Comparison of ENCODE assay signal across 22 mouse cellular contexts in genomic region chr3:30633681-30634080, GRCm38 (mm10). TPM values are rescaled to one million over a fixed set of nuclear protein-coding genes. Genes with fewer than 3 reads are reported as not detected.
DNase-seq lines count a peak whose midpoint lies in the region; ATAC-seq and TF ChIP-seq lines count a peak whose summit lies in the region.
"Had no signal": no experiment of that assay in that cellular context is flagged by ENCODE, and none has a peak within 500 bp of the region (broad histone marks: within the 10 kb centered on the region; RNA-seq: fewer than 3 reads in every experiment).

No protein-coding gene starts in this region.

- TF ChIP-seq EP300 in liver, postnatal 0 days (IDR thresholded peaks at IDR 0.05; ENCODE audit: low read depth), result no peak

- no peak overlapping the region for H3K4me3 ChIP-seq in liver, postnatal 0 days (ENCODE audit: low read depth, low read length)
- no peak overlapping the region for H3K4me3 ChIP-seq in liver, embryonic 11.5 days (ENCODE audit: low read depth, low read length)
- H3K4me3 ChIP-seq: heart, embryonic 12.5 days; neural tube, embryonic 13.5 days; stomach, embryonic 15.5 days had no signal

- DNase-seq in embryo, embryonic 11 days, result peak; percentile 18
- no peak for DNase-seq in embryo, embryonic 9.5 days (ENCODE audit: extremely low spot score)
- DNase-seq in liver, postnatal 0 days, result no peak
- DNase-seq in liver, embryonic 11.5 days (ENCODE audit: low spot score), result no peak
- peak; percentile 42 for DNase-seq in NIH3T3 (ENCODE audit: low read depth)
- no peak for DNase-seq in thymus, postnatal 4 days
- no peak for DNase-seq in thymus, postnatal 25 days
- DNase-seq: cerebellum, adult 18-20 months; gastrocnemius, postnatal 14 days; heart, postnatal 4 days; kidney, adult 9 months; thymus, postnatal 14 days had no signal

- H3K36me3 ChIP-seq in liver, postnatal 0 days (replicated peaks; ENCODE audit: insufficient read depth, low read length), result no peaks in the 10 kb centered on the region
- H3K36me3 ChIP-seq in liver, embryonic 11.5 days (ENCODE audit: control insufficient read depth, insufficient read depth, low read length), result no peaks in the 10 kb centered on the region
- H3K36me3 ChIP-seq: neural tube, embryonic 13.5 days; stomach, embryonic 15.5 days had no signal

- H3K27me3 ChIP-seq in liver, postnatal 0 days (ENCODE audit: insufficient read depth, low read length), result no peaks in the 10 kb centered on the region
- H3K27me3 ChIP-seq in liver, embryonic 11.5 days (replicated peaks; ENCODE audit: control insufficient read depth, insufficient read depth, low read length), result no peaks in the 10 kb centered on the region
- H3K27me3 ChIP-seq: heart, embryonic 12.5 days; neural tube, embryonic 13.5 days; stomach, embryonic 15.5 days had no signal

- no peak overlapping the region for H3K4me2 ChIP-seq in liver, postnatal 0 days (ENCODE audit: low read depth, low read length)
- no peak overlapping the region for H3K4me2 ChIP-seq in liver, embryonic 11.5 days
- H3K4me2 ChIP-seq: heart, embryonic 12.5 days; neural tube, embryonic 13.5 days; stomach, embryonic 15.5 days had no signal

- no peak overlapping the region for H3K27ac ChIP-seq in liver, postnatal 0 days (ENCODE audit: low read depth)
- no peak overlapping the region for H3K27ac ChIP-seq in liver, embryonic 11.5 days (ENCODE audit: low read depth, low read length)
- H3K27ac ChIP-seq: neural tube, embryonic 13.5 days; stomach, embryonic 15.5 days had no signal

- no peak for ATAC-seq in liver, postnatal 0 days
- no peak for ATAC-seq in liver, embryonic 11.5 days (replicated peaks; ENCODE audit: low FRiP score)
- ATAC-seq in megakaryocyte-erythroid progenitor cell, adult 5-6 weeks (replicated peaks; ENCODE audit: low FRiP score, low TSS enrichment, poor library complexity, severe bottlenecking), result peak; percentile 74; the same call in 1 of the 2 replicates

- no peaks in the 10 kb centered on the region for H3K9me3 ChIP-seq in liver, postnatal 0 days (ENCODE audit: low read length)
- no peaks in the 10 kb centered on the region for H3K9me3 ChIP-seq in liver, embryonic 11.5 days (ENCODE audit: control insufficient read depth, low read length)
- H3K9me3 ChIP-seq: heart, embryonic 12.5 days; neural tube, embryonic 13.5 days; stomach, embryonic 15.5 days had no signal

- H3K9ac ChIP-seq in liver, postnatal 0 days (replicated peaks), result no peak overlapping the region
- H3K9ac ChIP-seq in liver, embryonic 11.5 days (ENCODE audit: low read depth, low read length), result no peak overlapping the region
- H3K9ac ChIP-seq: heart, embryonic 12.5 days; neural tube, embryonic 13.5 days; stomach, embryonic 15.5 days had no signal

- no peaks in the 10 kb centered on the region for H3K4me1 ChIP-seq in liver, postnatal 0 days (ENCODE audit: insufficient read depth)
- H3K4me1 ChIP-seq in liver, embryonic 11.5 days (replicated peaks; ENCODE audit: control insufficient read depth, insufficient read depth, low read length), result no peaks in the 10 kb centered on the region
- H3K4me1 ChIP-seq: heart, embryonic 12.5 days; neural tube, embryonic 13.5 days; stomach, embryonic 15.5 days had no signal

- 56% methylated on average over 3 of the region's 3 CpGs for WGBS in liver, postnatal 0 days (ENCODE audit: insufficient replicate concordance)
- WGBS in liver, embryonic 11.5 days, result 48% methylated on average over 3 of the region's 3 CpGs

- peak; percentile 13; the same call in 1 of the 2 replicates for TF ChIP-seq CTCF in liver, postnatal 0 days (IDR thresholded peaks at IDR 0.05; ENCODE audit: low read depth)

RNA-seq across cellular contexts. Expression of gene Lrriq4, which starts 10.6 kb away (rescaled TPM):
- not detected in 2 replicates for polyA plus RNA-seq in liver, postnatal 0 days (2015; fragmentation: Nextera tagmentation; extraction: Ambion mirVana)
- polyA plus RNA-seq in liver, embryonic 11.5 days (2014; fragmentation: Nextera tagmentation; extraction: Ambion mirVana), result not detected in 2 replicates
- total RNA-seq in megakaryocyte-erythroid progenitor cell, adult 5-6 weeks (2014; fragmentation: Nextera tagmentation), result not detected in 2 replicates
- total RNA-seq in megakaryocyte-erythroid progenitor cell, adult 5-6 weeks (2017), result not detected in 2 replicates
- total RNA-seq: gastrocnemius, postnatal 14 days; heart, postnatal 4 days; left cerebral cortex, adult 18-20 months; monocyte, adult 5-6 weeks had no signal
- polyA plus RNA-seq: large intestine, adult 2 months; limb, embryonic 11.5 days; liver, embryonic 16.5 days; neural tube, embryonic 13.5 days; small intestine, adult 2 months; stomach, embryonic 15.5 days had no signal

RNA-seq across cellular contexts. Expression of gene Lrrc34, which starts 14.0 kb away (rescaled TPM):
- polyA plus RNA-seq in liver, postnatal 0 days (2015; fragmentation: Nextera tagmentation; extraction: Ambion mirVana), result 0.06 and 0.14 TPM in 2 replicates
- polyA plus RNA-seq in liver, embryonic 11.5 days (2014; fragmentation: Nextera tagmentation; extraction: Ambion mirVana), result 0.65 and 0.93 TPM in 2 replicates
- total RNA-seq in megakaryocyte-erythroid progenitor cell, adult 5-6 weeks (2014; fragmentation: Nextera tagmentation), result not detected in 2 replicates
- not detected in 2 replicates for total RNA-seq in megakaryocyte-erythroid progenitor cell, adult 5-6 weeks (2017)
- total RNA-seq: gastrocnemius, postnatal 14 days; heart, postnatal 4 days; left cerebral cortex, adult 18-20 months; monocyte, adult 5-6 weeks had no signal
- polyA plus RNA-seq: large intestine, adult 2 months; small intestine, adult 2 months had no signal

RNA-seq across cellular contexts. Expression of gene Mynn, which starts 31.8 kb away (rescaled TPM):
- 6.2 and 7.5 TPM in 2 replicates for polyA plus RNA-seq in liver, postnatal 0 days (2015; fragmentation: Nextera tagmentation; extraction: Ambion mirVana)
- 23.2 and 24.7 TPM in 2 replicates for polyA plus RNA-seq in liver, embryonic 11.5 days (2014; fragmentation: Nextera tagmentation; extraction: Ambion mirVana)
- total RNA-seq in megakaryocyte-erythroid progenitor cell, adult 5-6 weeks (2014; fragmentation: Nextera tagmentation), result 20.2 and 21.1 TPM in 2 replicates
- total RNA-seq in megakaryocyte-erythroid progenitor cell, adult 5-6 weeks (2017), result 20.9 and 35.4 TPM in 2 replicates

RNA-seq across cellular contexts. Expression of gene Actrt3, which starts 33.9 kb away (rescaled TPM):
- not detected in 2 replicates for polyA plus RNA-seq in liver, postnatal 0 days (2015; fragmentation: Nextera tagmentation; extraction: Ambion mirVana)
- polyA plus RNA-seq in liver, embryonic 11.5 days (2014; fragmentation: Nextera tagmentation; extraction: Ambion mirVana), result not detected in 2 replicates
- total RNA-seq in megakaryocyte-erythroid progenitor cell, adult 5-6 weeks (2014; fragmentation: Nextera tagmentation), result not detected in 2 replicates
- total RNA-seq in megakaryocyte-erythroid progenitor cell, adult 5-6 weeks (2017), result not detected in 2 replicates
- total RNA-seq: gastrocnemius, postnatal 14 days; heart, postnatal 4 days; monocyte, adult 5-6 weeks had no signal
- polyA plus RNA-seq: heart, embryonic 12.5 days; liver, embryonic 16.5 days; small intestine, adult 2 months had no signal

Comparison
In these comparisons a context has a peak if more than half of its experiments do, and no peak if none do; other contexts are left out.
1. DNase-seq: peak in embryo, embryonic 11 days (single experiment) and NIH3T3 (single experiment); none in embryo, embryonic 9.5 days (single experiment), liver, postnatal 0 days (single experiment), liver, embryonic 11.5 days (single experiment), thymus, postnatal 4 days (single experiment) and thymus, postnatal 25 days (single experiment).